Mouse (Mus musculus) spleen, postnatal 14 days (tissue): ENCODE data around the gene Mrps27.

Experiments used
- DNase-seq, 2 experiments: peaks; one replicate each; pipeline ENCODE4 v3.0.0; 2021 to 2022; ENCODE audit warnings: low spot score in 2 of 2

The Mrps27 gene

DNA sequence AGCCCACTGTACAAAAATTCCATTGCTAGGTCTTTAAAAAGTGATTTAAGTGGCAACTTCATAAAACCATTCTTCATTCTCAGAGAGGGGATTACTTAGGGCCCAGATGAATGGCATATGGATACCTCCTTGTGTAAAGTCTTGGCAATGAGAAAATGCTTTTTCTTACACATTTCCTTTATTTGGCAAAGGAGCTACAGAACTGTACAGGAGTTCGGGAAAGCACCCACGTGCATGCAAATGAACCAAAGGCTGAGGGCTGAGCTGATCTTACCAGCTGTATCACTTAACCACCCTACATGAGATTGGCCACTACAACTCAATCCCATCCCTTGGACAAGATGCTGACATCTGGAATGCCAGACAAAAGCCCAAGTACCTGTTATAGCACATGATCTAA is 95.6 kb downstream of the Mrps27 start:
- DNase-seq: no peak

DNA sequence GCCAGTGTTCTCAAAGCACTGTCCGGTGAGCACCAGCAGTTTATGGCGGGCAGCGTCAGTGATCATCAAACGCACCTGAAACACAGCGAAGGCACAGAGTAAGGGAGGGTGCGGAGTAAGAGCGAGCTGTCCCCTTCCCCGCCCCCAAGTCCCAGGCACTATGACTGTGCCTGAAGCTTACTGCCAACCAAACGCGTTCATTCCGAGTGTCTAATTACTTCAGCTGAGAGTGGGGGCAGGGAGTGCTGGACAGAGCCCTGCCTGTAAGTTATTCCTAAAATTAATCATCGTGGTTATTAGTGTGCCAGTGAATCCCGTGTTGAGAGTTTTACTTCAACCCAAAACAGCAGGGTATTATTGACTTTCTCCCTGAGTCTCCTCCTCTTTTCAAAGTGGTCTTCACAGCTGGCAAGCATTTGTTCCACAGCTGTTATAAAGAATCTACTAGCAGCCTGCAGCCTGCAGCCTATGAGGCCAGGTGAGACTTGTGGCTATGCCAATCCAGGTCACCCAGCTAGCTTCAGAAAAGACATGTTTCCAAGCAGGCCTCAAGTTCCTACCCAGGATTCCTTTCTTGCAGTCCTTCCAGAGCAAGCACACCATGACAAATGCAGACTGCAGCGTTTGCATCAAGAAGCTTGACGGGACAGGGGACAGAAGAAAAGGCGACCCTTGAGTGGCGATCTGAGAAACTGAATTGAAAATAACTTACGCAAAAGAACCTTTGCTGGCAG is 97.3 kb downstream of the Mrps27 start:
- DNase-seq: no peak

DNA sequence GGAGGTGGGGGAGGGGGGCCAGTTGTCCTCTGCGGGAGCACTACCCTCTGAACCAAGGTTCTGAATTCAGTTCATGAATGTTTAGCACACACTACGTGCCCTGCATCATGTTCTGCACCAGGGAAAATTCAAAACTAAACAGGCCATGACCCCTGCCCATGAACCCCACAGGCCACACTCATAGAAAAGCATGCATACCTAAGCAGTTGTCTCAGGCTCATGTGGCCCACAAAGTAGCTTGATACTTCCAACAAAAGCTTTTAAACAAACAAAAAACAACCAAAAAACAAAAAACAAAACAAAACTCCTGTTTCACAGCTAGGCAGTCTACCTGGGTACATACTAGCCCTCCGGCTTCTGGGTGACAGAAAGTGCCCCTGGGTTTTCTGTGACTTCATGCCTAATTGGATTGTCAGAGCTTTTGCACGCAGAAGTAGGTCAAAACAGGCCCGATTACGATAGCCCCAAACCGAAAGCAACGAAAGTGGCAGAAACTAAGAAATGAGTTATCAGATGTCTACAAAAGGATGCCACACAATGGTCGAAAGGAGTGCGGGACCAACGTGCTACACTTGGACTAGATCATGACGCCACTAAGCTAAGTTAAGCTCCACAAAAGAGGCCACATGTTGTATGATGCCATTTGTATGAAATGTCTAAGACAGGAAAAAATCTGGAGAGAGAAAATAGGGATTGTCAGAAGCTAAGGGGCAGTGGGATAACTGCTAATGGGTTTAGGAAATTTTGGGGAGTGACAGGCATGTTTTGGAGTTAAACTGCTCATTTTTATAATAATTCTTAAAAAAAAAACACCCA is 98.1 kb downstream of the Mrps27 start:
- DNase-seq: no peak

DNA sequence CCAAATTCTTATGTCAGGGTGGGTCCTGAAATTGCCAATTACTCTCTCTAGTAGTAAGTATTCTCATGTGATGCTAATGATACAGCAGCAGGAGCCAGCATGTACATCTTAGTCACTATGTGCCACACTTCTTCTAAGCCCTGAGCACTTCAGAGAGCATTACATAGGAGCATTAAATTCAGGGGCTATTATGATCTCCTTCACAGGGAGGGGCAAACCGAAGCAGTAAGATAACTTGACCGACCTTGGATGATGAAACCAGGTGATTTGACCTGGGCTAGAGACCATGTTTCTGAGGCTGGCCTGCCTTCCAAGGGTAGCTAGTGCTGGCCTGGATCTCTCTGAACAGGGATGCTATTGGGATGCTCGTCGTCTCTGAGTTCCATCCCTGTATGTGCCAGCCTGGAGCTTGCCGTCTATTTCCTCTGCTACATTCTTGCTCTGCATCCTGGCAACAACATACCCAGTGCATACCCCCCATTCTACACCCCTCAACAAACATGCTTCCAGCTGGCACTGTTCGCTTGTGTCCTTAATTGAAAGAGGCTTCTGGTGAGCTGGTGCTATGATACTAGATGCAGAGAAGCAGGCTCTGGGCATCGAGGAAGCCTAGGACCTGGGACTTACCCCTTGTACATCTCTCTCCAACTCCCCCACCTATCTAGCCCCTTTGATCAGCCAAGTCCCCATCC is 99.0 kb downstream of the Mrps27 start:
- DNase-seq: no peak

DNA sequence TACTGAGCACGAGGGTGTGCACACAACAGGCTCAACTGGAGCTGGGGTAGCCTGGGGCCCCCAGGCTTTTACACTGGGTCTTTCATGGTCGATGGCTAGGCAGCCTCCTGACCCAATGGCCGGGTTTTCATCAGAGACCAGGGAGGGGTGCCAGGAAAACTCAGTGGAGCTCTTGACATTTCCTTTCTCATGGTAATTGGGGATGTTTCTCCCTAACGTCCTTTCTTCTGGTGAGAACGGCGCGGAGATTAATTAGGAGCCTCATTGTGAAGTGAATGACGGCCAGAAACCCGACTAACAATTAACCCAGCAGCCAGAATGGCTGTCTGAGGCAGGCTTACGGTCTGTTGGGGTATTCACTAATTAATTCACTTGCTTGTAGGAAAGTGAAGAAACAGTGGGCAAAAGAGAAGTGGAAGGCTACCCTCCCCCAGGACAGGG is 99.9 kb downstream of the Mrps27 start:
- no peak for DNase-seq

DNA sequence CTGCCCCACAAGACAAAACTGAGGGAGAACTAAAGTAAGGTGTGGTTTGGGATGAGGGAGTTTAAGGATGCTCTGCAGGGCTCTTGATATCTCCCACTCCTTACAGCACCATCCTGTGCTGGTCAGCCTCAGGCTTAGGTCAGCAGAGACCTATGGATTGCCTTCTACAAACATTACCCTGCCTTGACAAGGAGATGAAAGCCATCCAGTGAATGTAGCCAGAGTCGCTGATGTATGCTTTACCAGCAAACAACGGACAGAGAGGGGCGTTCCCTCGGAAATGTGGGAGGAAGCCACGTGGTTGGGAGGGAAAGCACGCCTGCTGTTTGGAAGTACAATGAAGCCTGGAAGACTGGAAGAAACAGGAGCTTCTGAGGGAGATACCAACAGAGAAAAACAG is 100.3 kb downstream of the Mrps27 start:
- no peak for DNase-seq

DNA sequence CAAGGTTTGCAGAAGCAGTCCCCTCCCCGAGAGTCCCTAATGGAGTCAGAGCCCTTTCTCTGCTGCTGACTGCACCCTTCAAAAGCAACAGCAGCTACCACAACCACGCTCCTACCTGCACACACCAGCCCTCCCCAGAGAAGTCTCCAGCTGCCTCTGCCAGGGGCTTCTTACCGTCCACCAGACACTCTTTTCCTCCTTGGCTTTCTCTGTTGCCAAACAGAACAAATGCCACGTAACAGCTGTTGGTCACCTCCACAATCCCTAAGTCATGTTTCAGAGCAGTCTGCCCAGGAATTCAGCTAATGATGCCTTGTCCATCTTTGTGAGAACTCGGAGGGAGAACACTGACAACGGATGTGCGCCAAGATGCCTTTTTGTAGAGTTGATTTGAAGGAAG is 102.4 kb downstream of the Mrps27 start:
- no peak for DNase-seq

DNA sequence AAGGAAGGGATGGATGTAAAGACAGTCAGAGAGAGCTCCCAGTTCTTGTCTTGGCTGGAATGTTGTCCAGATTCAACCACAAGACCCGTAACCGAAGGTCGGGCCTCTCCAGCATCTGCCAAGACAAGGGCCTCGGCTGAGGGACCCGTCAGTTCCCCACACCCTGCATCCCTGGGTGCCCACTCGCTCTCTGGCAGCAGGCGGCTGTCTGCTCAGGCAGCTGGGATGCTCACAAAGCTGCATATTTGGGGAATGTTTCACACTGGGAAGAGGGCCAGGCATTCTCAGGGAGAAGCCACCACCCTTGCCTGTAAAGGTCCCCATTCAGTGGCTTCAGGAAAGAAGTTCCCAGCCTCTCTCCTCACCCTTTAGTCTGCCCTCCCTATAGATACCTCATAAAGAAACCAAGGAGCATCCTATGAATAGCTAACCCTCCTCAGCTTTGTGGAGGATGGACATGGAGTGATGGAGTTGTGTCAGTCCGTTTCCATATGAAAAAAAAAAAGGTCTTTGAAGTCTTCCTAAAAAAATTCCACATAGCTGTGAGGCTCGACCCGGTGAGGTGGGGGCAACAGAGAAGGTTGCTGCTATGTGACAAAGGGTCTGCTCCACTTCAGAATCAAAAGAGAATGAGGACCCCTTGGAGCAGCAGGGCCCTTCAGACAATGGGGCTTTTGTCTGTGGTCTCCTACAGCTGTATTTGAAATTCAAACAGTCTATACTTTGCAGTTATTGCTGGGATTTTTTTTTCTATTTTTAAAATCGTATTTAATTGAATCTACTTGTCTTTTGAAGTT is 103.0 kb downstream of the Mrps27 start:
- no peak for DNase-seq

DNA sequence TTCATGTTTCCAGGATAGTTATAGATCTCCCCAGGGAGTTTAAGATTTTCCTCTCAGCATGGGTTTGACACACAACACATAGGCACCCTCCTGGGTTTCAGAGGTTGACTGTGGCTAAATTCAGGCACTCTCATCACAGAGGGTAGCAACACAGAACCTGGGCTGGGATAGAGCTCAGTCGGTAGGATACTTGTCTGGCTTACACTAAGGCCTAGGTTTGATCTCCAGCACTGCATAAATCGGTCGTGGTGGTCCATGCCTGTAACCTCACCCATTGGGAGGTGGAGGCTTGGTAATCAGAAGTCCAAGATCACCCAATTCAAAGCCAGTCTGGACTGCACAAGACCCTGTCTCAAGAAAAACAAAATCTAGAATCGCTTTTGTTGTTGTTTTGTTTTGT is 103.7 kb downstream of the Mrps27 start:
- no peak for DNase-seq

DNA sequence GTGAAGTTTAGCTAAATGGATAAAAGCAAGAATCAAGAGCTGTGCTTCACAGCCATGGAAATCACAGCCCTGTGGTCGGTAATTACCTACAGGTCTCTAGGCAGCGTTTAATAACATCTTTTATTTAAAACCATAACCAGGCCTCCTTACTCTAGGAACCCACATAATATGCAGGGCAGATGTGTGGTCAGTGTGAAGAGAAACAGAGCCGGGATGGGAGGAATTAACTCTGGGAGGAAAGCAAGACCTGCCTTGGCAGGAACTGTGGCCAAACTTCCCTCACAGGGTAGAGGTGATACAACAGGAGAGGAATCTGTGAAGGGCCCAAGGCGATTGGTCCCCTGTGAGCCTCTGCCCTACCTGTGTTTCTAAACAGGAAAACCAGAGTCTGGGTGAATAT is 105.0 kb downstream of the Mrps27 start:
- DNase-seq: no peak

DNA sequence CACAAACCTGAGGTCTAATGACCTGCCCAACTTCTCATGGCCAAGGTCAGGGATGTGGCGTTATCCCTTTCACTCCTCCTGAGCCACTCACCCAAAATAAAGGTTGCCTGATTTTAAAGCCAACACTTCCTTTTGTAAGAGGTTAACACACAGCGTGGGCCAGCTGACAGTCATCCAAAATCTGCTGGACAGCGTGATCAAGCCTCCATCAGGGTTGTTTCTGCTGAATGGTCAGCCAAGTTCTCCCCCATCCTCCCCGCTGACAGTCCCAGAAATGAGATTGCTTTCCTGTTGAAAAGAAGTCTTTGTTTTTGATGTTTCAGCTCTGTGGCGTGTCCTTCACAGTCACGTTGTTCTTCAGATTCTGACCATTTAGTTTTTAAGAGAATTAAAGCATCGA is 106.2 kb downstream of the Mrps27 start:
- DNase-seq: no peak

DNA sequence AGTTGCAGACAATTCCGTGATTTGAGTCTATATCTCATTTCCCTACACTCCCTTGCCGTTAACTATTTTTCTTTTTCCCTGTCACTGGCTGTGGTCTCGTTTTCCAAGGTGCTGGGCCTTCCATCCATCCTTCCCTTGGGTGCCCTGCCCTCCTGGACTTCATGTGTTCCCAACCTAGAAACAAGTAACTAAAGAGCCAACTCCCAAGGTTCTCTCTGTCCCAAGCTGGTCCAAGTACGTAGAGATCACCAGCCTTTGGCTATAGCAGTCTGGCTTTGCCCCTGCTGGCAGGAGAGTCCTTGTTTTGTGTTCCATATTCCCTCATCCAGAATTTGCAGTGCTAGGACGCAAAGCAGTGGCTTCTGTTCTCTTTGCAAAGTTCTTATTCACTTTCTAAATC is 106.7 kb downstream of the Mrps27 start:
- no peak for DNase-seq

DNA sequence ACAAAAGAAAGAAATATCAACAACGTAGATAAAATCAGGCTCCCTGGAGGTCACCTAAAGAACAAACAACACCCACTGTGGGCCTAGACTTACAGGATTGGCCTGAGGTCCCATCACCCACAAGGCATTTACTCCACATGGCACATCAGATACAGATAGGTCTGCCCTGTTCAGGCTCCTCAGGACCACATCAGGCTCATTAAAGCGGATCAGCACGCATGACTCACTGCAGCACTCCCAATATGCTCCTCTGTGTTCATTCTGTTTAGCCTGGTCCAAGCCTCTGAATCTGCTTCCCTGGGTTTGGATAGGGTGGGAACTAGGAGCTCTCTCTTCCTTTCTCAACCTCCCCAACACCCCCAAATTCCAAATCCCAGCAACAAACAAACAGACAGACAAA is 107.9 kb downstream of the Mrps27 start:
- no peak for DNase-seq

DNA sequence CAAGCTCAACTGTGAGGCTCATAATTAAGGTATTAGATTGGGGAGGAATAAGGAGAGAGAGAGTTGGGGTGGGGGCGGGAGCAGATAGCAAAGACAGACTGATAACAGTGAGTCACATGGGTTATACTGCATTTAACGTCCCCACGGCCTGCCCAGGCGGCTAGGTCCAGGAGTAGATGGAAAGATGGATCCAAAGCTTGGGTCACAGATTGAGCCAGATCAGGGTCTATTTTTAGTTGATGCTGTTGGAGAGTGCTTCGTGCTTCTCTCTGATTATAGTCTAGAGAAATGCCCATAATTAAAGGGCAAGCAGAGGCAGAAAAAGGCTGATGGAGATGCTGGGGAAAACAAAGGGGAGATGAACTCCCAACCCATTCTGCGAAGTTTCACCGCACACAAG is 110.4 kb downstream of the Mrps27 start:
- DNase-seq: no peak

DNA sequence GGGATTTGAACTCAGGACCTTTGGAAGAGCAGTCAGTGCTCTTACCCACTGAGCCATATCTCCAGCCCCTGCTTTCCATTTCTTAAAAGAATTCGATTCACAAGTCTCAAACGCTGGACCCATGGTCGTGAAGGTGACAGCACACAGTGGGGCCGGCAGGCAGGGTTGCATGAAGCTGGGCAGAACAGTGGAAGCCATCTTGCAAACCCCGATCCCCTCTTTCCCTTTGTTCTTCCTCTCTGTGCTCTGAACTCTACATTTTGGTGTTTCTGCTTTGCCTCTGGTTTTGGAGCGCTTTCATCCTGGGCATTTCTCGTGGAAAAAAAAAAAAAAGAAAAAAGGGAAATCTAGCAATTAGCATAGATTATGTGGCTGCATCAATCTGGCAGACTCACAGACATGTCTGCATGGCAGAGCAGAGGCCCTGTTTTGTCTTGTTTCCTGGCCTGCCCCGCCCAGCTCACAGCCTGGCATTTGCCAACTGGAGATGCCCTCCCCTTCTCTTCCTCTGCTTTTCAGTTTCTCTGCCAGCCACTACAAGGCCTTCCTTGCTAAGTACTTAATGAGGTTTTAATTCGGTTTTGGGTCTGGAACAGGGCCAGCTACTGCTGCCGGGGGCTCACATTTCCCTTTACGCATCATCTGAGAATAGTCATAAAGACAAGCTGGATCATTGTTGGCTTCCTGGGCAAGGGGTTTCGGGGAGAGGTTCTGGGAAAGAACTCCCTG is 114.2 kb downstream of the Mrps27 start:
- no peak for DNase-seq

DNA sequence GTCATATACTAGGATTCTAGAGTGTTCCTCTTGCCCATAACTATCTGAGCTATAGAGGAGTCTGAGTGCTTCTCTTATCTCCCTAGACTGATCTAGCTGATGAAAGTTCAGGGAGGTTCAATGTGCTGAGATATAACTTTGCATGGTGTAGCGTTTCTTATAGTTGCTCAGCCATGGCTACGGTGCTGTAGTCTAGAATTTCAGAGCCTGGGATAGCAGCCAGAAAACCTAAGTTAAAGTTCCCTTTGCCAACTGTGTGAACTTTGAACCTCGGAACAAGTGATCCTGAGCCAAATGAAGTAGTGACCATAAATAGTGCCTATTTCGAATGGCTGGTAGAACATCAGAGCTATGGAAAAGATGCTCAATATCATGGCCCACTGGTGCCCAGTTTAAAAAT is 115.0 kb downstream of the Mrps27 start:
- no peak for DNase-seq

DNA sequence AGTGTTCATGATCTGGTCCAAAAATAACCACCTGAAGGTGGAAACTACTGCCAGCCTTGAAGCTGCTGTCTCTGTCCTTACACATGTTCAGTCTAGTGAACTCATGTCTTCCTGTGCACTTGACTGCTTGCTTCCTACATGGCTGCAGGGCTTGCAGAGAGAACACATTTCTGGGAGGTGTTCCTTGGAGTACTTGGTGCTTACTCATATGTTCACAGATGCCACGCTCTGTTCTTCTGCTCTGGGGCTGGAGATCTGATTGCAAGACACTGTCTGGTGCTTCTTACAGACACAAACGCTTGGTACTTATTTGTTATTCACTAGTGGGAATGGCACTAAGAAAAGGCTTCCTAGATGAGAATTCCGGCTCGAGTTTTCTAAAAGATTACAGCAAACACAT is 117.3 kb downstream of the Mrps27 start:
- DNase-seq: no peak

DNA sequence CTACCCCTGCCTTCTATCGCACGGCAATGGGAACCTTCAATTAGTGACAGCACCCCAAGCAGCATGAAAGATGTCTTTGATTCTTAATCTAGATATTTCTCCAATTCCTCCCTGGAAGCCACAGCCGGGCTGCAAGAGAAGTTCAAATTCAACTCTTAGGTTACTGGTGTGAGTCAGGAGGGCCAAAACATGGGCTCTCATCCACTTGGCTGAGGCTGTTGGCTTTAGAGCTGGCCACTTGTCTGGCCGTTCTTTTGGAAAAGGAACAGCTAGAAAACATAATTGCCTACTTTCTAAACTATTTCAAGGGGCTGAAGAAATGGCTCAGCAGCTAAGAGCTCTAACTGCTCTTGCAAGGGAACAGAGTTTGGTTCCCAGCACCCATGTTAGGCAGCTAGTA is 120.0 kb downstream of the Mrps27 start:
- no peak for DNase-seq
